Mouse (Mus musculus) ES-E14 (cell line): Measurements from ENCODE around the gene Gabbr2.

Experiments
- HCFC1 ChIP-seq: IDR thresholded peaks from 2 replicates; pipeline ENCODE4 v1.6.1; 2012; ENCODE audit warnings: low read length, inconsistent platforms, borderline replicate concordance; ENCODE audit not compliant: insufficient read depth
- ZNF384 ChIP-seq: IDR thresholded peaks from 2 replicates; pipeline ENCODE4 v1.6.1; 2012; ENCODE audit warnings: low read depth, low read length, inconsistent platforms

GRCm38 (mm10) chr4:46690023-46690420 is 301.7 kb downstream of the Gabbr2 start:
- TF ChIP-seq ZNF384 (no peak), HCFC1 (no peak)
